Mouse (Mus musculus) G1E (cell line): ENCODE data around the gene Mok. TPM values are rescaled to one million over a fixed set of nuclear protein-coding genes. Genes with fewer than 3 reads are reported as not detected.
"Not testable (repeated sequence)": the region's sequence is repeated elsewhere in the genome, so short reads cannot be mapped to it uniquely, and the experiment has no call there.

Experiments used
- ATAC-seq: 2 replicates; pipeline ENCODE4 v1.8.0; 2016; ENCODE audit warnings: mild to moderate bottlenecking; ENCODE audit not compliant: insufficient number of reproducible peaks, poor library complexity, low FRiP score, severe bottlenecking; ENCODE audit errors: extremely low read depth
- DNase-seq: peaks from one replicate; pipeline ENCODE4 v3.0.0; 2012; ENCODE audit warnings: low spot score
- H3K27me3 ChIP-seq: 2 replicates; pipeline ENCODE4 v1.6.1; 2012; ENCODE audit warnings: mild to moderate bottlenecking, low read length, inconsistent platforms; ENCODE audit not compliant: insufficient read depth
- H3K36me3 ChIP-seq: replicated peaks from 2 replicates; pipeline ENCODE3; 2012; ENCODE audit warnings: mild to moderate bottlenecking, inconsistent platforms
- H3K4me1 ChIP-seq: 2 replicates; pipeline ENCODE4 v1.6.1; 2012; ENCODE audit warnings: low read depth, low read length, inconsistent platforms, mixed read lengths; ENCODE audit not compliant: insufficient read depth
- H3K4me3 ChIP-seq: 2 replicates; pipeline ENCODE4 v1.5.1; 2012; ENCODE audit warnings: low read depth, mild to moderate bottlenecking, inconsistent platforms, low read length, moderate library complexity, mixed read lengths
- H3K9me3 ChIP-seq: replicated peaks from 2 replicates; pipeline ENCODE4 v1.6.1; 2012; ENCODE audit warnings: inconsistent platforms
- CTCF ChIP-seq: IDR thresholded peaks from 2 replicates; pipeline ENCODE4 v1.5.1; 2012; ENCODE audit warnings: low read depth, low read length, inconsistent platforms, mixed read lengths
- GATA1 ChIP-seq: IDR thresholded peaks from 2 replicates; pipeline ENCODE4 v1.6.1; 2012; ENCODE audit warnings: borderline replicate concordance, low read length, inconsistent platforms, mixed read lengths
- GATA2 ChIP-seq: IDR thresholded peaks from 2 replicates; pipeline ENCODE4 v1.6.1; 2012; ENCODE audit warnings: low read depth, low read length, inconsistent platforms, borderline replicate concordance
- POLR2AphosphoS5 ChIP-seq: IDR thresholded peaks from 2 replicates; pipeline ENCODE4 v1.6.1; 2012; ENCODE audit warnings: low read depth, low read length, inconsistent platforms; ENCODE audit not compliant: insufficient replicate concordance
- TAL1 ChIP-seq: conservative IDR thresholded peaks from 2 replicates; pipeline ENCODE4 v1.6.1; 2012; ENCODE audit warnings: low read depth, low read length, inconsistent platforms, mixed read lengths
- polyA plus RNA-seq: library from polyadenylated mRNA; stranded (reverse); fragments of >175 nt; gene quantifications from 2 replicates; pipeline ENCODE4 v1.2.3, GENCODE M21; 2012
- total RNA-seq, 2 experiments: library from RNA; stranded (forward) in 1 of 2; stranded (reverse) in 1 of 2; fragments of 200-1000 nt in 1 of 2; fragments of >200 nt in 1 of 2; fragmentation: Nextera tagmentation in 1 of 2; gene quantifications; 2 replicates each; pipeline ENCODE4 v1.2.3; 2014 to 2017

Mok gene
- total and polyA plus RNA-seq, 3 experiments: 0.62 to 3.3 (median 0.93) TPM

GRCm38 (mm10) chr12:110861256-110861655 is 20.5 kb upstream of the Mok start:
- no peaks in the 10 kb centered on the region for H3K9me3 ChIP-seq
- H3K4me3 ChIP-seq: no peak overlapping the region
- H3K4me1 ChIP-seq: peaks cover 17% of the 10 kb centered on the region
- DNase-seq (no peak), ATAC-seq (no peak)
- H3K36me3 ChIP-seq: peaks cover 48% of the 10 kb centered on the region
- H3K27me3 ChIP-seq: peaks cover 9% of the 10 kb centered on the region; the same call in 1 of the 2 replicates
- no peak for TF ChIP-seq CTCF
- no peak for TF ChIP-seq TAL1
- TF ChIP-seq GATA2: no peak
- no peak for TF ChIP-seq GATA1
- TF ChIP-seq POLR2AphosphoS5: no peak

- no peak for ATAC-seq
- Histone ChIP-seq H3K9me3 (no peaks in the 10 kb centered on the region), H3K27me3 (peaks cover 9% of the 10 kb centered on the region; the same call in 1 of the 2 replicates), H3K36me3 (peaks cover 49% of the 10 kb centered on the region), H3K4me1 (peaks cover 15% of the 10 kb centered on the region), H3K4me3 (no peak overlapping the region)
- TF ChIP-seq GATA2 (no peak), CTCF (no peak), POLR2AphosphoS5 (no peak), GATA1 (no peak), TAL1 (no peak)
- no peak for DNase-seq
Observed at GRCm38 (mm10) chr12:110860293-110860692, 19.6 kb upstream of the Mok start.

- not testable (repeated sequence) for ATAC-seq, H3K9me3 ChIP-seq, DNase-seq, H3K4me3 ChIP-seq
- Histone ChIP-seq H3K27me3 (peaks cover 14% of the 10 kb centered on the region), H3K4me1 (peaks cover 22% of the 10 kb centered on the region), H3K36me3 (peaks cover 47% of the 10 kb centered on the region)
Observed at GRCm38 (mm10) chr12:110858681-110859080, 17.9 kb upstream of the Mok start.

GRCm38 (mm10) chr12:110857196-110857595 is 16.5 kb upstream of the Mok start:
- Histone ChIP-seq H3K9me3 (no peaks in the 10 kb centered on the region), H3K36me3 (peaks cover 43% of the 10 kb centered on the region), H3K4me1 (peaks cover 28% of the 10 kb centered on the region), H3K4me3 (no peak overlapping the region), H3K27me3 (peaks cover 18% of the 10 kb centered on the region)
- TF ChIP-seq TAL1 (no peak), GATA1 (no peak), GATA2 (no peak), POLR2AphosphoS5 (no peak), CTCF (no peak)
- DNase-seq (no peak), ATAC-seq (peak; percentile 35; the same call in 1 of the 2 replicates)

- H3K27me3 ChIP-seq: peaks cover 17% of the 10 kb centered on the region
- H3K4me3 ChIP-seq: peak overlapping the region; percentile 11; the same call in 1 of the 2 replicates
- ATAC-seq (no peak), DNase-seq (no peak)
- peaks cover 28% of the 10 kb centered on the region for H3K36me3 ChIP-seq
- H3K9me3 ChIP-seq: no peaks in the 10 kb centered on the region
- TF ChIP-seq GATA2 (no peak), CTCF (no peak), GATA1 (no peak), TAL1 (no peak), POLR2AphosphoS5 (no peak)
- peaks cover 42% of the 10 kb centered on the region for H3K4me1 ChIP-seq
Observed at GRCm38 (mm10) chr12:110854786-110855737, 14.3 kb upstream of the Mok start.

GRCm38 (mm10) chr12:110851923-110852322 is 11.2 kb upstream of the Mok start:
- peak; percentile 58 for DNase-seq
- TF ChIP-seq CTCF (no peak), POLR2AphosphoS5 (no peak), GATA2 (no peak), TAL1 (no peak), GATA1 (no peak)
- H3K9me3 ChIP-seq: no peaks in the 10 kb centered on the region
- no peak overlapping the region for H3K4me3 ChIP-seq
- peak; percentile 42 for ATAC-seq
- H3K4me1 ChIP-seq: peaks cover 50% of the 10 kb centered on the region
- peaks cover 23% of the 10 kb centered on the region for H3K27me3 ChIP-seq
- H3K36me3 ChIP-seq: peaks cover 21% of the 10 kb centered on the region
